Mouse (Mus musculus): ENCODE data around the gene Shisa6.

GRCm38 (mm10) chr11:66387561-66387960 is 138.2 kb downstream of the Shisa6 start:
- TF ChIP-seq CTCF (IDR thresholded peaks at IDR 0.05; ENCODE audit: low read depth, low read length) (no peak), EP300 (IDR thresholded peaks at IDR 0.05; ENCODE audit: insufficient read depth, low read depth, low read length) (no peak)
